12 mouse cellular contexts compared by ENCODE assay signal in genomic region chr7:15933437-15934359, GRCm38 (mm10). TPM values are rescaled to one million over a fixed set of nuclear protein-coding genes. Genes with fewer than 3 reads are reported as not detected.
DNase-seq lines count a peak whose midpoint lies in the region; ATAC-seq lines count a peak whose summit lies in the region.
"Had no signal": no experiment of that assay in that cellular context is flagged by ENCODE, and none has a peak within 500 bp of the region (broad histone marks: within the 10 kb centered on the region; RNA-seq: fewer than 3 reads in every experiment).

No protein-coding gene starts in this region.

- no peak overlapping the region for H3K27ac ChIP-seq in hindbrain, embryonic 15.5 days (replicated peaks)
- H3K27ac ChIP-seq in hindbrain, embryonic 13.5 days = no peak overlapping the region
- H3K27ac ChIP-seq: liver, embryonic 13.5 days; neural tube, embryonic 12.5 days had no signal

- no peaks in the 10 kb centered on the region for H3K4me1 ChIP-seq in hindbrain, embryonic 15.5 days (replicated peaks)
- H3K4me1 ChIP-seq in hindbrain, embryonic 13.5 days (replicated peaks) = no peaks in the 10 kb centered on the region
- H3K4me1 ChIP-seq: neural tube, embryonic 12.5 days had no signal

- 60% methylated on average over 16 of the region's 16 CpGs for WGBS in hindbrain, embryonic 15.5 days
- WGBS in hindbrain, embryonic 13.5 days = 64% methylated on average over 16 of the region's 16 CpGs

- no peaks in the 10 kb centered on the region for H3K9me3 ChIP-seq in hindbrain, embryonic 15.5 days
- H3K9me3 ChIP-seq in hindbrain, embryonic 13.5 days = no peaks in the 10 kb centered on the region
- H3K9me3 ChIP-seq: liver, embryonic 13.5 days; neural tube, embryonic 12.5 days had no signal

- H3K36me3 ChIP-seq in hindbrain, embryonic 15.5 days = peaks cover 38% of the 10 kb centered on the region
- peaks cover 42% of the 10 kb centered on the region for H3K36me3 ChIP-seq in hindbrain, embryonic 13.5 days

- no peak overlapping the region for H3K4me3 ChIP-seq in hindbrain, embryonic 15.5 days
- H3K4me3 ChIP-seq in hindbrain, embryonic 13.5 days = no peak overlapping the region
- H3K4me3 ChIP-seq: liver, embryonic 13.5 days; neural tube, embryonic 12.5 days had no signal

- ATAC-seq in hindbrain, embryonic 15.5 days (ENCODE audit: low FRiP score, low read depth) = 0 out of 2 replicates have a peak, but pooled peaks have one; percentile 32
- ATAC-seq in hindbrain, embryonic 13.5 days (ENCODE audit: low FRiP score) = no peak

- H3K27me3 ChIP-seq in hindbrain, embryonic 15.5 days = no peaks in the 10 kb centered on the region
- no peaks in the 10 kb centered on the region for H3K27me3 ChIP-seq in hindbrain, embryonic 13.5 days
- H3K27me3 ChIP-seq: CH12.LX; neural tube, embryonic 12.5 days had no signal

- peak; percentile 72 for DNase-seq in brain, adult 2 months (ENCODE audit: low read depth, low spot score)
- DNase-seq in heart, adult 8-10 months (ENCODE audit: low spot score) = peak; percentile 80
- DNase-seq in layer of hippocampus, postnatal 36 days = peak; percentile 54 to 61
- no peak for DNase-seq in cerebellum, postnatal 4 days (ENCODE audit: low spot score in 2 of 2)
- DNase-seq in retina, postnatal 1 day = no peak
- no peak for DNase-seq in adrenal gland, postnatal 36 days
- DNase-seq: liver, embryonic 13.5 days had no signal

- no peak overlapping the region for H3K4me2 ChIP-seq in hindbrain, embryonic 15.5 days
- H3K4me2 ChIP-seq in hindbrain, embryonic 13.5 days = no peak overlapping the region
- H3K4me2 ChIP-seq: liver, embryonic 13.5 days; neural tube, embryonic 12.5 days had no signal

- no peak overlapping the region for H3K9ac ChIP-seq in hindbrain, embryonic 15.5 days
- H3K9ac ChIP-seq in hindbrain, embryonic 13.5 days = no peak overlapping the region
- H3K9ac ChIP-seq: liver, embryonic 13.5 days; neural tube, embryonic 12.5 days had no signal

RNA-seq across cellular contexts. Expression of gene Selenow, which starts 11.5 kb away (rescaled TPM):
- 1,476 and 1,563 TPM in 2 replicates for polyA plus RNA-seq in hindbrain, embryonic 15.5 days (2015; fragmentation: Nextera tagmentation; extraction: Ambion mirVana)
- polyA plus RNA-seq in hindbrain, embryonic 13.5 days (2015; fragmentation: Nextera tagmentation; extraction: Ambion mirVana) = 1,371 and 1,383 TPM in 2 replicates
- 100 to 1,000 TPM; 183 to 219 (median 204) TPM for total RNA-seq in heart, adult 8-10 months (2022)
- 1,000 to 10,000 TPM; 1,445 to 1,563 TPM for total RNA-seq in layer of hippocampus, postnatal 36 days (2021)
- total RNA-seq in adrenal gland, postnatal 36 days (2021) = 100 to 1,000 TPM; 174 to 216 TPM

RNA-seq across cellular contexts. Expression of gene Nop53, which starts 12.2 kb away (rescaled TPM):
- polyA plus RNA-seq in hindbrain, embryonic 15.5 days (2015; fragmentation: Nextera tagmentation; extraction: Ambion mirVana) = 110 and 114 TPM in 2 replicates
- 133 and 135 TPM in 2 replicates for polyA plus RNA-seq in hindbrain, embryonic 13.5 days (2015; fragmentation: Nextera tagmentation; extraction: Ambion mirVana)
- total RNA-seq in heart, adult 8-10 months (2022) = 100 to 1,000 TPM; 121 to 147 (median 136) TPM
- total RNA-seq in layer of hippocampus, postnatal 36 days (2021) = 100 to 1,000 TPM; 112 to 113 TPM
- 100 to 1,000 TPM; 181 to 189 TPM for total RNA-seq in adrenal gland, postnatal 36 days (2021)

RNA-seq across cellular contexts. Expression of gene Ehd2, which starts 33.7 kb away (rescaled TPM):
- polyA plus RNA-seq in hindbrain, embryonic 15.5 days (2015; fragmentation: Nextera tagmentation; extraction: Ambion mirVana) = 6.5 and 6.9 TPM in 2 replicates
- 5.2 and 6.4 TPM in 2 replicates for polyA plus RNA-seq in hindbrain, embryonic 13.5 days (2015; fragmentation: Nextera tagmentation; extraction: Ambion mirVana)
- 10 to 100 TPM; 54.4 to 95.0 (median 82.9) TPM for total RNA-seq in heart, adult 8-10 months (2022)
- total RNA-seq in layer of hippocampus, postnatal 36 days (2021) = 1 to 10 TPM; 4.1 to 5.8 TPM
- 10 to 100 TPM; 36.7 to 85.9 TPM for total RNA-seq in adrenal gland, postnatal 36 days (2021)

RNA-seq across cellular contexts. Expression of gene Crxos, which starts 51.3 kb away (rescaled TPM):
- polyA plus RNA-seq in hindbrain, embryonic 15.5 days (2015; fragmentation: Nextera tagmentation; extraction: Ambion mirVana) = not detected in 2 replicates
- polyA plus RNA-seq in hindbrain, embryonic 13.5 days (2015; fragmentation: Nextera tagmentation; extraction: Ambion mirVana) = not detected in 2 replicates
- not detected for total RNA-seq in heart, adult 8-10 months (2022)
- total RNA-seq in layer of hippocampus, postnatal 36 days (2021) = under 1 TPM in 1 of 2 experiments, not detected in 1; 0.18 TPM
- total RNA-seq in adrenal gland, postnatal 36 days (2021) = not detected
- polyA plus RNA-seq: liver, embryonic 13.5 days; neural tube, embryonic 12.5 days; thymus, postnatal 0 days had no signal

RNA-seq across cellular contexts. Expression of gene Crx, which starts 53.9 kb away (rescaled TPM):
- polyA plus RNA-seq in hindbrain, embryonic 15.5 days (2015; fragmentation: Nextera tagmentation; extraction: Ambion mirVana) = 0.16 TPM in 1 of 2 replicates, not detected in the other
- polyA plus RNA-seq in hindbrain, embryonic 13.5 days (2015; fragmentation: Nextera tagmentation; extraction: Ambion mirVana) = not detected in 2 replicates
- total RNA-seq in heart, adult 8-10 months (2022) = not detected
- not detected for total RNA-seq in layer of hippocampus, postnatal 36 days (2021)
- not detected for total RNA-seq in adrenal gland, postnatal 36 days (2021)
- total RNA-seq: CH12.LX had no signal
- polyA plus RNA-seq: liver, embryonic 13.5 days; neural tube, embryonic 12.5 days; thymus, postnatal 0 days had no signal

Comparison
In these comparisons a context has a peak if more than half of its experiments do, and no peak if none do; other contexts are left out.
1. DNase-seq: peak in brain, adult 2 months (single experiment), heart, adult 8-10 months (single experiment) and layer of hippocampus, postnatal 36 days (2 of 2); none in cerebellum, postnatal 4 days (0 of 2), retina, postnatal 1 day (single experiment) and adrenal gland, postnatal 36 days (0 of 2).
2. RNA of gene Selenow, which starts 11.5 kb away (total RNA-seq): 1,445 to 1,563 TPM in layer of hippocampus, postnatal 36 days; 174 to 216 TPM in adrenal gland, postnatal 36 days and 183 to 219 TPM in heart, adult 8-10 months; every median in the first group is over 4 times any median in the second.
3. RNA of gene Ehd2, which starts 33.7 kb away (total RNA-seq): 54.4 to 95.0 TPM in heart, adult 8-10 months and 36.7 to 85.9 TPM in adrenal gland, postnatal 36 days; 4.1 to 5.8 TPM in layer of hippocampus, postnatal 36 days; every median in the first group is over 4 times any median in the second.